Mouse (Mus musculus): ENCODE data around the gene Bhlhe40.

DNA sequence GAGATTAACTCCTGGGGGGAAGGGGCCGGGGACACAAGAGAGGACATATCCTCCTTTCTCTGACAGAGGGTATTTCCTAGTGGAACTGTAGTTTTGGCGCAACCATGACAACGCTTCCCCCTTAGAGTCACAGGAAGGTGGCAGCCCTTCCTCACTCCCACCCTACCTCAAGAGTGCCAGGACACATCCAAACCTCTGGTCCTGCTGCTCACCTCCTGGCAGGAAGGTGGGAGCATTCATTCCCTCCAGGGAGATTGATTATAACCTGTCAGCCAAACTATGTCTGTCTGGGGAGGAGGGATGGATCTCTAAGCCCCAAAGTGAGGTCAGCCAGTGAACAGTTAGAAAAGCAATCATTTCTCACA lies 2.4 kb upstream of the Bhlhe40 start:
- TF ChIP-seq EP300 (IDR thresholded peaks at IDR 0.05; ENCODE audit: insufficient read depth, low read depth, low read length) (no peak; the same call in 1 of the 2 replicates), POLR2A (IDR thresholded peaks at IDR 0.05; ENCODE audit: insufficient read depth, low read depth, low read length) (no peak)

Data from heart, adult 2 months (tissue).